Comparison of ENCODE assay signal across 19 mouse cellular contexts in genomic region chr3:86135886-86136563, GRCm38 (mm10). TPM values are rescaled to one million over a fixed set of nuclear protein-coding genes. Genes with fewer than 3 reads are reported as not detected.
DNase-seq lines count a peak whose midpoint lies in the region; ATAC-seq lines count a peak whose summit lies in the region.
"Had no signal": no experiment of that assay in that cellular context is flagged by ENCODE, and none has a peak within 500 bp of the region (broad histone marks: within the 10 kb centered on the region; RNA-seq: fewer than 3 reads in every experiment).

No protein-coding gene starts in this region.

- no peak overlapping the region for H3K4me3 ChIP-seq in neural tube, embryonic 13.5 days
- H3K4me3 ChIP-seq in liver, embryonic 11.5 days (ENCODE audit: low read depth, low read length): no peak overlapping the region
- H3K4me3 ChIP-seq in hindbrain, embryonic 13.5 days: no peak overlapping the region
- H3K4me3 ChIP-seq: embryonic facial prominence, embryonic 12.5 days; heart, embryonic 12.5 days had no signal

- H3K9ac ChIP-seq in neural tube, embryonic 13.5 days: no peak overlapping the region
- no peak overlapping the region for H3K9ac ChIP-seq in liver, embryonic 11.5 days (ENCODE audit: low read depth, low read length)
- H3K9ac ChIP-seq in hindbrain, embryonic 13.5 days: no peak overlapping the region
- H3K9ac ChIP-seq: embryonic facial prominence, embryonic 12.5 days; heart, embryonic 12.5 days had no signal

- no peak overlapping the region for H3K27ac ChIP-seq in neural tube, embryonic 13.5 days (replicated peaks)
- no peak overlapping the region for H3K27ac ChIP-seq in liver, embryonic 11.5 days (ENCODE audit: low read depth, low read length)
- no peak overlapping the region for H3K27ac ChIP-seq in hindbrain, embryonic 13.5 days
- H3K27ac ChIP-seq: embryonic facial prominence, embryonic 12.5 days had no signal

- no peak overlapping the region for H3K4me2 ChIP-seq in neural tube, embryonic 13.5 days
- H3K4me2 ChIP-seq in liver, embryonic 11.5 days: no peak overlapping the region
- H3K4me2 ChIP-seq in hindbrain, embryonic 13.5 days: no peak overlapping the region
- H3K4me2 ChIP-seq: embryonic facial prominence, embryonic 12.5 days; heart, embryonic 12.5 days had no signal

- 86% methylated on average over 6 of the region's 6 CpGs for WGBS in neural tube, embryonic 13.5 days
- WGBS in liver, embryonic 11.5 days: 64% methylated on average over 6 of the region's 6 CpGs
- WGBS in hindbrain, embryonic 13.5 days: 89% methylated on average over 6 of the region's 6 CpGs

- intact Hi-C loops in heart, postnatal 10 days (cut with DNase I): loop anchor here (10.0 kb wide), 2 partner anchors 1221 to 1441 kb away; no protein-coding TSS in a partner anchor

- H3K4me1 ChIP-seq in neural tube, embryonic 13.5 days (replicated peaks): peaks cover 13% of the 10 kb centered on the region
- peaks cover 9% of the 10 kb centered on the region for H3K4me1 ChIP-seq in liver, embryonic 11.5 days (replicated peaks; ENCODE audit: control insufficient read depth, insufficient read depth, low read length)
- H3K4me1 ChIP-seq in hindbrain, embryonic 13.5 days (replicated peaks): peaks cover 8% of the 10 kb centered on the region

- no peaks in the 10 kb centered on the region for H3K27me3 ChIP-seq in neural tube, embryonic 13.5 days
- H3K27me3 ChIP-seq in liver, embryonic 11.5 days (replicated peaks; ENCODE audit: control insufficient read depth, insufficient read depth, low read length): no peaks in the 10 kb centered on the region
- H3K27me3 ChIP-seq in hindbrain, embryonic 13.5 days: no peaks in the 10 kb centered on the region
- H3K27me3 ChIP-seq: embryonic facial prominence, embryonic 12.5 days; heart, embryonic 12.5 days had no signal

- no peaks in the 10 kb centered on the region for H3K9me3 ChIP-seq in neural tube, embryonic 13.5 days
- H3K9me3 ChIP-seq in liver, embryonic 11.5 days (ENCODE audit: control insufficient read depth, low read length): no peaks in the 10 kb centered on the region
- no peaks in the 10 kb centered on the region for H3K9me3 ChIP-seq in hindbrain, embryonic 13.5 days
- H3K9me3 ChIP-seq: embryonic facial prominence, embryonic 12.5 days; heart, embryonic 12.5 days had no signal

- H3K36me3 ChIP-seq in neural tube, embryonic 13.5 days: peaks cover 65% of the 10 kb centered on the region
- peaks cover 37% of the 10 kb centered on the region for H3K36me3 ChIP-seq in liver, embryonic 11.5 days (ENCODE audit: control insufficient read depth, insufficient read depth, low read length)
- H3K36me3 ChIP-seq in hindbrain, embryonic 13.5 days: peaks cover 65% of the 10 kb centered on the region

- peak; percentile 72 for DNase-seq in heart, adult 11 months
- DNase-seq in heart, postnatal 10 days: no peak
- no peak for DNase-seq in neural tube, embryonic 10.5 days (ENCODE audit: extremely low spot score, low spot score)
- DNase-seq in liver, embryonic 11.5 days (ENCODE audit: low spot score): no peak
- DNase-seq in retina, postnatal 1 day: no peak
- no peak for DNase-seq in layer of hippocampus, postnatal 14 days (ENCODE audit: low spot score in 2 of 2)
- DNase-seq: adrenal gland, adult 2 months; B cell, adult 2 months; cerebellum, adult 2 months; heart, postnatal 36 days; kidney, adult 8-10 months; kidney, postnatal 4 days; lung, postnatal 14 days; right cerebral cortex, postnatal 4 days had no signal

- 0 out of 2 replicates have a peak, but pooled peaks have one; percentile 22 for ATAC-seq in neural tube, embryonic 13.5 days (ENCODE audit: low read depth)
- ATAC-seq in liver, embryonic 11.5 days (replicated peaks; ENCODE audit: low FRiP score): peak; percentile 75
- ATAC-seq in hindbrain, embryonic 13.5 days (ENCODE audit: low FRiP score): no peak
- ATAC-seq: hindbrain, embryonic 16.5 days had no signal

RNA-seq across cellular contexts. Expression of gene Rps3a1, which starts 6.5 kb away (rescaled TPM):
- 100 to 1,000 TPM; 617 to 667 TPM for total RNA-seq in heart, postnatal 10 days (2021)
- polyA plus RNA-seq in neural tube, embryonic 13.5 days (2015; fragmentation: Nextera tagmentation; extraction: Ambion mirVana): 746 and 778 TPM in 2 replicates
- 1,618 and 1,639 TPM in 2 replicates for polyA plus RNA-seq in liver, embryonic 11.5 days (2014; fragmentation: Nextera tagmentation; extraction: Ambion mirVana)
- 711 and 729 TPM in 2 replicates for polyA plus RNA-seq in hindbrain, embryonic 13.5 days (2015; fragmentation: Nextera tagmentation; extraction: Ambion mirVana)
- total RNA-seq in layer of hippocampus, postnatal 14 days (2021): 100 to 1,000 TPM; 373 to 374 TPM
